Mouse (Mus musculus): ENCODE measurements around the gene Lrrc8e. TPM values are rescaled to one million over a fixed set of nuclear protein-coding genes. Genes with fewer than 3 reads are reported as not detected.
A peak's percentile ranks its signal among the peaks of the same experiment; 100 is the strongest.

Lrrc8e gene
- polyA plus RNA-seq, 1 experiment: not detected

- 31% methylated on average over 18 of the region's 18 CpGs for WGBS
- TF ChIP-seq POLR2A (IDR thresholded peaks at IDR 0.05; ENCODE audit: borderline replicate concordance, insufficient read depth, low read length) (no peak), CTCF (IDR thresholded peaks at IDR 0.05; ENCODE audit: borderline replicate concordance, insufficient read depth, low read depth, low read length) (no peak)
- Histone ChIP-seq H3K4me1 (ENCODE audit: control insufficient read depth, insufficient read depth, low read length) (no peaks in the 10 kb centered on the region; the same call in none of the 2 replicates), H3K4me3 (replicated peaks; ENCODE audit: insufficient read depth, low read depth, low read length) (no peak overlapping the region), H3K27ac (ENCODE audit: insufficient read depth, low read length) (no peak overlapping the region), H3K27me3 (ENCODE audit: control insufficient read depth, insufficient read depth, low read length) (no peaks in the 10 kb centered on the region)
- DNase-seq: no peak
These were observed 13.2 kb upstream of the Lrrc8e start for GRCm38 (mm10) chr8:4213210-4214005.

- no peaks in the 10 kb centered on the region for H3K27me3 ChIP-seq (ENCODE audit: control insufficient read depth, insufficient read depth, low read length)
- no peak for TF ChIP-seq CTCF (IDR thresholded peaks at IDR 0.05; ENCODE audit: borderline replicate concordance, insufficient read depth, low read depth, low read length)
- TF ChIP-seq POLR2A (IDR thresholded peaks at IDR 0.05; ENCODE audit: borderline replicate concordance, insufficient read depth, low read length): no peak
- H3K4me3 ChIP-seq (replicated peaks; ENCODE audit: insufficient read depth, low read depth, low read length): no peak overlapping the region
- no peaks in the 10 kb centered on the region; the same call in none of the 2 replicates for H3K4me1 ChIP-seq (ENCODE audit: control insufficient read depth, insufficient read depth, low read length)
- no peak overlapping the region for H3K27ac ChIP-seq (ENCODE audit: insufficient read depth, low read length)
- 48% methylated on average over 33 of the region's 33 CpGs for WGBS
- no peak for DNase-seq
These were observed 12.3 kb upstream of the Lrrc8e start for GRCm38 (mm10) chr8:4214006-4214980.

- no peaks in the 10 kb centered on the region for H3K27me3 ChIP-seq (ENCODE audit: control insufficient read depth, insufficient read depth, low read length)
- H3K27ac ChIP-seq (ENCODE audit: insufficient read depth, low read length): no peak overlapping the region
- TF ChIP-seq POLR2A (IDR thresholded peaks at IDR 0.05; ENCODE audit: borderline replicate concordance, insufficient read depth, low read length): no peak
- TF ChIP-seq CTCF (IDR thresholded peaks at IDR 0.05; ENCODE audit: borderline replicate concordance, insufficient read depth, low read depth, low read length): no peak
- 3% methylated on average over 18 of the region's 18 CpGs for WGBS
- peak in 1 of 2 experiments; percentile 48 for DNase-seq
- peak overlapping the region; percentile 86 for H3K4me3 ChIP-seq (replicated peaks; ENCODE audit: insufficient read depth, low read depth, low read length)
- no peaks in the 10 kb centered on the region; the same call in none of the 2 replicates for H3K4me1 ChIP-seq (ENCODE audit: control insufficient read depth, insufficient read depth, low read length)
These were observed 10.3 kb upstream of the Lrrc8e start for GRCm38 (mm10) chr8:4216296-4216695.

- under 1% methylated on average over 44 of the region's 44 CpGs for WGBS
- H3K4me3 ChIP-seq (replicated peaks; ENCODE audit: insufficient read depth, low read depth, low read length): peak within 1 kb of the TSS; percentile 86
These were observed 9.6 kb upstream of the Lrrc8e start, which contains the start of gene Prr36 for GRCm38 (mm10) chr8:4216791-4217621. TSS of gene Prr36 (minus strand) at chr8:4217459.

GRCm38 (mm10) chr8:4219617-4220016, 7.0 kb upstream of the Lrrc8e start:
- Histone ChIP-seq H3K4me1 (ENCODE audit: control insufficient read depth, insufficient read depth, low read length) (no peaks in the 10 kb centered on the region), H3K27me3 (ENCODE audit: control insufficient read depth, insufficient read depth, low read length) (no peaks in the 10 kb centered on the region), H3K4me3 (replicated peaks; ENCODE audit: insufficient read depth, low read depth, low read length) (no peak overlapping the region), H3K27ac (ENCODE audit: insufficient read depth, low read length) (no peak overlapping the region)
- WGBS: 91% methylated on average over 3 of the region's 3 CpGs
- no peak for TF ChIP-seq POLR2A (IDR thresholded peaks at IDR 0.05; ENCODE audit: borderline replicate concordance, insufficient read depth, low read length)
- no peak for TF ChIP-seq CTCF (IDR thresholded peaks at IDR 0.05; ENCODE audit: borderline replicate concordance, insufficient read depth, low read depth, low read length)
- DNase-seq: no peak

More at GRCm38 (mm10) chr8:4216791-4217621, 9.6 kb upstream of the Lrrc8e start, which contains the start of gene Prr36:
- DNase-seq: peak; percentile 64 to 68
- H3K27me3 ChIP-seq (ENCODE audit: control insufficient read depth, insufficient read depth, low read length): no peaks in the 10 kb centered on the region
- TF ChIP-seq POLR2A (IDR thresholded peaks at IDR 0.05; ENCODE audit: borderline replicate concordance, insufficient read depth, low read length): peak; percentile 28; the same call in 1 of the 2 replicates
- no peak for TF ChIP-seq CTCF (IDR thresholded peaks at IDR 0.05; ENCODE audit: borderline replicate concordance, insufficient read depth, low read depth, low read length)
- no peaks in the 10 kb centered on the region; the same call in none of the 2 replicates for H3K4me1 ChIP-seq (ENCODE audit: control insufficient read depth, insufficient read depth, low read length)
- H3K27ac ChIP-seq (ENCODE audit: insufficient read depth, low read length): peak within 1 kb of the TSS; percentile 60

- no peak for TF ChIP-seq POLR2A (IDR thresholded peaks at IDR 0.05; ENCODE audit: borderline replicate concordance, insufficient read depth, low read length)
- TF ChIP-seq CTCF (IDR thresholded peaks at IDR 0.05; ENCODE audit: borderline replicate concordance, insufficient read depth, low read depth, low read length): no peak
- Histone ChIP-seq H3K27ac (ENCODE audit: insufficient read depth, low read length) (no peak overlapping the region), H3K4me3 (replicated peaks; ENCODE audit: insufficient read depth, low read depth, low read length) (no peak overlapping the region), H3K27me3 (ENCODE audit: control insufficient read depth, insufficient read depth, low read length) (no peaks in the 10 kb centered on the region; the same call in 1 of the 2 replicates), H3K4me1 (ENCODE audit: control insufficient read depth, insufficient read depth, low read length) (no peaks in the 10 kb centered on the region)
- no peak for DNase-seq
These were observed 4.6 kb upstream of the Lrrc8e start for GRCm38 (mm10) chr8:4222059-4222458.

- H3K4me3 ChIP-seq (replicated peaks; ENCODE audit: insufficient read depth, low read depth, low read length): peak overlapping the region; percentile 22
- TF ChIP-seq CTCF (IDR thresholded peaks at IDR 0.05; ENCODE audit: borderline replicate concordance, insufficient read depth, low read depth, low read length) (no peak), POLR2A (IDR thresholded peaks at IDR 0.05; ENCODE audit: borderline replicate concordance, insufficient read depth, low read length) (no peak)
These were observed 304 bp upstream of the Lrrc8e start for GRCm38 (mm10) chr8:4226323-4226722.

More at GRCm38 (mm10) chr8:4226323-4226722, 304 bp upstream of the Lrrc8e start:
- no peaks in the 10 kb centered on the region; the same call in 1 of the 2 replicates for H3K27me3 ChIP-seq (ENCODE audit: control insufficient read depth, insufficient read depth, low read length)
- H3K27ac ChIP-seq (ENCODE audit: insufficient read depth, low read length): no peak overlapping the region
- 35% methylated on average over 4 of the region's 4 CpGs for WGBS
- no peak for DNase-seq
- H3K4me1 ChIP-seq (ENCODE audit: control insufficient read depth, insufficient read depth, low read length): no peaks in the 10 kb centered on the region
